Mouse (Mus musculus): Measurements from ENCODE around the gene Ccin.

DNA sequence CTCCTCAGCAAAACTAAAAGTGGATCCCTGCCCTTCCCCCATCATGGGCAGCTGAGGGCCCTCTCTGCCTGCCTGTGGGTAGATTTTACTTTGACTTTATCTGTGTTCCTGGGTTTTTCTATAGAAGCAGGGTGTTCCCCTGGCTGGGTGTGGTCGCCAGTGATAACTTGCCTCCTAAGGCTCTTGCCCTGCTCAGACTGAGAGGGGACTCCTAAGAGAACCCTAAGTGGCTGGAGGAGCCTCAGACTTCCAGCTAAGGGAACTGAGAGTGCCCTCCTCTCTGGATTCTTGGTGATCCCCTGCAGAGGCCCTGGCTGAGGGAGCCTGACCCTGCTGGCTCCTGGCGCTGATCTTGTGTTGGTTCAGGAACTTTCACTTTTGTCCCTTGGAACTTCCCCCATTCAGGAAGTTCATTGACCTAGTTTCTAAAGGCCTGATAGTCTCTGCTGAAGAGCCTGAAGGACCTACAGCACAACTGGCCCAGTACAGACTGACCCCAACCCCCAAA lies 18.9 kb upstream of the Ccin start:
- no peak for TF ChIP-seq CTCF (IDR thresholded peaks at IDR 0.05; ENCODE audit: low read depth, low read length)
- peak; percentile 46; the same call in 1 of the 2 replicates for TF ChIP-seq TAL1 (conservative IDR thresholded peaks at IDR 0.05; ENCODE audit: low read depth, low read length)
- TF ChIP-seq GATA2 (IDR thresholded peaks at IDR 0.05; ENCODE audit: borderline replicate concordance, low read depth, low read length): no peak
- TF ChIP-seq GATA1 (IDR thresholded peaks at IDR 0.05; ENCODE audit: borderline replicate concordance, low read length): no peak

All from G1E (cell line).